Mouse (Mus musculus) CH12.LX (cell line): ENCODE results near the gene Kpna7. TPM values are rescaled to one million over a fixed set of nuclear protein-coding genes. Genes with fewer than 3 reads are reported as not detected.
A peak's percentile ranks its signal among the peaks of the same experiment; 100 is the strongest.

ENCODE experiments used
- DNase-seq: peaks from one replicate; pipeline ENCODE4 v3.0.0-alpha.2; 2013; ENCODE audit errors: extremely low read depth
- H3K27ac ChIP-seq: 2 replicates; pipeline ENCODE4 v1.5.1; 2012; ENCODE audit warnings: low read depth, mild to moderate bottlenecking, control low read depth, moderate library complexity; ENCODE audit not compliant: insufficient read depth
- H3K27me3 ChIP-seq: replicated peaks from 2 replicates; pipeline ENCODE3; 2012; ENCODE audit warnings: inconsistent platforms
- H3K36me3 ChIP-seq, 2 experiments: replicated peaks in 1 of 2; 2 replicates each; pipeline versions ENCODE3 to v1.6.1; 2012; ENCODE audit warnings: inconsistent platforms in 1 of 2, low read length in 1 of 2, mild to moderate bottlenecking in 1 of 2, mixed read lengths in 1 of 2, moderate library complexity in 1 of 2; ENCODE audit not compliant: control insufficient read depth in 1 of 2, insufficient read depth in 1 of 2
- H3K4me1 ChIP-seq, 2 experiments: 2 replicates each; pipeline ENCODE4 v1.6.1; 2012; ENCODE audit warnings: inconsistent platforms in 1 of 2, moderate library complexity in 1 of 2; ENCODE audit not compliant: insufficient read depth in 2 of 2, control insufficient read depth in 1 of 2
- H3K4me2 ChIP-seq: 2 replicates; pipeline ENCODE4 v1.6.1; 2012; ENCODE audit warnings: low read depth, mild to moderate bottlenecking, control low read depth; ENCODE audit not compliant: poor library complexity, insufficient read depth, severe bottlenecking
- H3K4me3 ChIP-seq, 3 experiments: fragments of 150-350 bp in 1 of 3; sonication (generic) in 1 of 3; replicated peaks in 1 of 3; 2 replicates each; pipeline versions ENCODE3 to v1.5.1; 2011 to 2012; ENCODE audit warnings: low read depth in 2 of 3, low read length in 2 of 3, mild to moderate bottlenecking in 2 of 3, moderate library complexity in 2 of 3, control low read depth in 1 of 3, improper control_type of control experiment in 1 of 3, inconsistent platforms in 1 of 3, mixed read lengths in 1 of 3; ENCODE audit not compliant: poor library complexity in 1 of 3
- H3K79me2 ChIP-seq: replicated peaks from 2 replicates; pipeline ENCODE4 v1.6.1; 2012; ENCODE audit warnings: mild to moderate bottlenecking, moderate library complexity; ENCODE audit not compliant: control insufficient read depth, poor library complexity, insufficient read depth, severe bottlenecking; ENCODE audit errors: extremely low read depth
- H3K9ac ChIP-seq: 2 replicates; pipeline ENCODE4 v1.6.1; 2012; ENCODE audit warnings: low read depth, mild to moderate bottlenecking, control low read depth, moderate library complexity; ENCODE audit not compliant: insufficient read depth
- H3K9me3 ChIP-seq: replicated peaks from 2 replicates; pipeline ENCODE3; 2012; ENCODE audit warnings: low read length, inconsistent platforms, mixed read lengths
- CHD1 ChIP-seq: IDR thresholded peaks from 2 replicates; pipeline ENCODE4 v1.6.1; 2012; ENCODE audit warnings: low read depth, low read length, improper control_type of control experiment, inconsistent platforms
- CHD2 ChIP-seq: IDR thresholded peaks from 2 replicates; pipeline ENCODE4 v1.6.1; 2011; ENCODE audit warnings: low read length, improper control_type of control experiment
- GABPA ChIP-seq: IDR thresholded peaks from 2 replicates; pipeline ENCODE4 v1.6.1; 2012; ENCODE audit warnings: low read depth, low read length, improper control_type of control experiment, inconsistent platforms; ENCODE audit not compliant: insufficient replicate concordance
- HCFC1 ChIP-seq: IDR thresholded peaks from 2 replicates; pipeline ENCODE4 v1.6.1; 2012; ENCODE audit warnings: low read depth, mild to moderate bottlenecking, inconsistent platforms, low read length, improper control_type of control experiment
- IRF4 ChIP-seq: IDR thresholded peaks from 2 replicates; pipeline ENCODE4 v1.6.1; 2014; ENCODE audit warnings: low read depth, mild to moderate bottlenecking, inconsistent platforms, low read length, improper control_type of control experiment
- MAFK ChIP-seq: IDR thresholded peaks from 2 replicates; pipeline ENCODE4 v1.6.1; 2011; ENCODE audit warnings: low read length, improper control_type of control experiment; ENCODE audit not compliant: insufficient replicate concordance
- MAX ChIP-seq: IDR thresholded peaks from 2 replicates; pipeline ENCODE4 v1.6.1; 2011; ENCODE audit warnings: low read length, improper control_type of control experiment
- MXI1 ChIP-seq: IDR thresholded peaks from 2 replicates; pipeline ENCODE4 v1.6.1; 2011; ENCODE audit warnings: mild to moderate bottlenecking, low read depth, low read length, improper control_type of control experiment
- MYC ChIP-seq: IDR thresholded peaks from 2 replicates; pipeline ENCODE4 v1.6.1; 2011; ENCODE audit warnings: low read depth, mild to moderate bottlenecking, improper control_type of control experiment, low read length
- NELFE ChIP-seq: IDR thresholded peaks from 2 replicates; pipeline ENCODE4 v1.6.1; 2011; ENCODE audit warnings: low read depth, low read length, improper control_type of control experiment
- PAX5 ChIP-seq: IDR thresholded peaks from 2 replicates; pipeline ENCODE4 v1.6.1; 2012; ENCODE audit warnings: low read length, inconsistent platforms, mixed read lengths
- POLR2A ChIP-seq: IDR thresholded peaks from 2 replicates; pipeline ENCODE4 v1.6.1; 2011; ENCODE audit warnings: low read depth, mild to moderate bottlenecking, improper control_type of control experiment, low read length
- RAD21 ChIP-seq: IDR thresholded peaks from 2 replicates; pipeline ENCODE4 v1.6.1; 2011; ENCODE audit warnings: low read depth, mild to moderate bottlenecking, low read length, improper control_type of control experiment, moderate library complexity
- TBP ChIP-seq: conservative IDR thresholded peaks from 2 replicates; pipeline ENCODE4 v1.6.1; 2011; ENCODE audit warnings: low read depth, low read length, improper control_type of control experiment
- USF2 ChIP-seq: conservative IDR thresholded peaks from 2 replicates; pipeline ENCODE4 v1.6.1; 2011; ENCODE audit warnings: low read depth, low read length, improper control_type of control experiment
- ZC3H11A ChIP-seq: IDR thresholded peaks from 2 replicates; pipeline ENCODE4 v1.6.1; 2012; ENCODE audit warnings: low read depth, mild to moderate bottlenecking, inconsistent platforms, low read length, improper control_type of control experiment
- ZMIZ1 ChIP-seq: IDR thresholded peaks from 2 replicates; pipeline ENCODE4 v1.6.1; 2012; ENCODE audit warnings: low read depth, mild to moderate bottlenecking, inconsistent platforms, low read length, improper control_type of control experiment
- dilution Hi-C: fragments of 300-500 bp; cut with MboI; formaldehyde crosslinking; loops from 2 replicates; pipeline ENCODE4 v1.14.3; 2020; ENCODE audit warnings: low sequenced_read_pairs; ENCODE audit not compliant: extremely low pct_unique_long_range_greater_than_20kb, extremely low pct_ligation_motif_present
- in situ Hi-C: fragments of 300-500 bp; cut with MboI; formaldehyde crosslinking; loops from 3 replicates; pipeline ENCODE4 v1.14.3; 2019; ENCODE audit warnings: low sequenced_read_pairs, low pct_ligation_motif_present, low pct_unique_long_range_greater_than_20kb, mixed read lengths
- polyA plus RNA-seq: library from polyadenylated mRNA; unstranded; fragments of >175 nt; gene quantifications from 2 replicates; pipeline ENCODE4 v1.2.1, GENCODE M21; 2012; ENCODE audit warnings: low read depth; ENCODE audit not compliant: insufficient read length
- total RNA-seq, 2 experiments: library from RNA; depleted of rRNA; stranded (reverse); fragments of 300-350 nt in 1 of 2; fragments of >200 nt in 1 of 2; gene quantifications; 2 replicates each; pipeline ENCODE4 v1.2.3; 2012 to 2014

The Kpna7 gene
- total and polyA plus RNA-seq, 3 experiments = 0.26 TPM; not detected in 2

- peaks cover under 1% of the 10 kb centered on the region for H3K9me3 ChIP-seq
- peaks cover 15% of the 10 kb centered on the region for H3K27me3 ChIP-seq
- in situ Hi-C loops = no loop called here
- no peak overlapping the region for H3K4me2 ChIP-seq
- dilution Hi-C loops = no loop called here
- no peak overlapping the region for H3K27ac ChIP-seq
- no peak for TF ChIP-seq TBP
- TF ChIP-seq ZC3H11A = no peak
- no peak for TF ChIP-seq RAD21
- no peak for TF ChIP-seq MAFK
- no peak for TF ChIP-seq POLR2A
- no peak for TF ChIP-seq NELFE
- TF ChIP-seq CHD1 = no peak
- TF ChIP-seq CHD2 = no peak
- no peak for TF ChIP-seq PAX5
- TF ChIP-seq GABPA = no peak
- TF ChIP-seq IRF4 = no peak
- no peak for TF ChIP-seq ZMIZ1
- TF ChIP-seq MAX = no peak
- no peak for TF ChIP-seq HCFC1
- TF ChIP-seq USF2 = no peak
- H3K9ac ChIP-seq = no peak overlapping the region
- no peaks in the 10 kb centered on the region for H3K79me2 ChIP-seq
- no peaks in the 10 kb centered on the region for H3K4me1 ChIP-seq
- no peak for DNase-seq
- H3K36me3 ChIP-seq = no peaks in the 10 kb centered on the region
- no peak overlapping the region for H3K4me3 ChIP-seq
Measured at GRCm38 (mm10) chr5:144990051-144990450, 93.8 kb downstream of the Kpna7 start.

GRCm38 (mm10) chr5:144989061-144989405, 94.8 kb downstream of the Kpna7 start:
- in situ Hi-C loops (no loop called here), dilution Hi-C loops (no loop called here)
- Histone ChIP-seq H3K27ac (no peak overlapping the region), H3K9ac (no peak overlapping the region), H3K79me2 (no peaks in the 10 kb centered on the region), H3K4me3 (no peak overlapping the region), H3K4me2 (no peak overlapping the region), H3K36me3 (no peaks in the 10 kb centered on the region), H3K9me3 (peaks cover 5% of the 10 kb centered on the region), H3K4me1 (no peaks in the 10 kb centered on the region), H3K27me3 (peaks cover 12% of the 10 kb centered on the region)
- no peak for DNase-seq
- TF ChIP-seq MYC = 0 out of 2 replicates have a peak, but pooled peaks have one; percentile 0
- no peak for TF ChIP-seq MXI1
- TF ChIP-seq TBP = no peak
- TF ChIP-seq HCFC1 = no peak
